Mouse (Mus musculus): Measurements from ENCODE around the gene Cdkl4.

DNA sequence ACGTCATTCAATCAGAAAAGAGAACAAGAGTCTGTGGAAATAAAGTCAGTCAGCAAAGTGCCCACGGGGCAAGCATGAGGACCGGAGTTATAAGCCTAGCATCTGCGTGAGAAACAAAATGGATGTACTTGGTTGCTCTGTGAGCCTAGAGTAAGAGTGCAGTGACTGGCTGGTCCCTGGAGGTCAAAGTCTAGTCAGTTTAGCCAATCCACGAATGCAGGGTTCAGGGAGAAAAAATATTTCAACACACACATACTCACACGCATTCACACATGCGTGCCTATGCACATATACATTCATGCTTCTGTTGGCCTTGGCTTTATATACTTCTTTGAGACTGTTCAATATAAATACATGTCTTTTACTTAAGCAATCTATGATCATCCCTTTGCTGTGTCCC lies 62.1 kb downstream of the Cdkl4 start:
- TF ChIP-seq TBP (IDR thresholded peaks at IDR 0.05; ENCODE audit: low read depth, low read length) = no peak
- no peak for TF ChIP-seq POLR2A (IDR thresholded peaks at IDR 0.05; ENCODE audit: control insufficient read depth in 1 of 2, insufficient read depth in 1 of 2, low read depth in 1 of 2, low read length in 2 of 2, poor library complexity in 1 of 2)
- no peak for TF ChIP-seq TCF12 (IDR thresholded peaks at IDR 0.05; ENCODE audit: low read depth, low read length)
- TF ChIP-seq ELF1 (IDR thresholded peaks at IDR 0.05; ENCODE audit: low read depth, low read length) = no peak
- no peak for TF ChIP-seq ZC3H11A (IDR thresholded peaks at IDR 0.05; ENCODE audit: low read depth, low read length)
- no peak for TF ChIP-seq CTCF (IDR thresholded peaks at IDR 0.05 in 2 of 3, conservative IDR thresholded peaks at IDR 0.05 in 1 of 3; ENCODE audit: control insufficient read depth in 1 of 3, insufficient read depth in 1 of 3, low read depth in 2 of 3, low read length in 3 of 3, poor library complexity in 1 of 3, severe bottlenecking in 1 of 3)
- no peak for TF ChIP-seq GABPA (IDR thresholded peaks at IDR 0.05; ENCODE audit: low read depth, low read length)
- no peak for TF ChIP-seq MAFK (IDR thresholded peaks at IDR 0.05; ENCODE audit: borderline replicate concordance, low read depth, low read length)
- TF ChIP-seq GATA1 (IDR thresholded peaks at IDR 0.05; ENCODE audit: low read depth, low read length) = no peak
- no peak for TF ChIP-seq TAL1 (IDR thresholded peaks at IDR 0.05; ENCODE audit: low read length)
- no peak for TF ChIP-seq KAT2A (conservative IDR thresholded peaks at IDR 0.05; ENCODE audit: low read depth, low read length)
